Mouse (Mus musculus) splenic B cell, adult 2 months (primary cell): ENCODE measurements around the gene Cracr2b.
A peak's percentile ranks its signal among the peaks of the same experiment; 100 is the strongest.

Experiments
- DNase-seq: peaks from one replicate; pipeline ENCODE4 v3.0.0-alpha.2; 2011; ENCODE audit warnings: low read depth, low spot score
- H3K27me3 ChIP-seq: 2 replicates; pipeline ENCODE4 v1.6.1; 2012; ENCODE audit warnings: mild to moderate bottlenecking, low read length, moderate library complexity, mixed read lengths; ENCODE audit not compliant: control insufficient read depth, poor library complexity, insufficient read depth, severe bottlenecking
- H3K36me3 ChIP-seq: 2 replicates; pipeline ENCODE4 v1.6.1; 2012; ENCODE audit warnings: mild to moderate bottlenecking, low read length, moderate library complexity, mixed read lengths; ENCODE audit not compliant: control insufficient read depth, poor library complexity, insufficient read depth, severe bottlenecking

The Cracr2b gene

GRCm38 (mm10) chr7:141491151-141491550 is 30.3 kb downstream of the Cracr2b start:
- no peaks in the 10 kb centered on the region for H3K36me3 ChIP-seq
- no peaks in the 10 kb centered on the region for H3K27me3 ChIP-seq
- peak; percentile 36 for DNase-seq

- no peaks in the 10 kb centered on the region for H3K36me3 ChIP-seq
- no peak for DNase-seq
- no peaks in the 10 kb centered on the region for H3K27me3 ChIP-seq
Observed at GRCm38 (mm10) chr7:141492738-141493137, 31.8 kb downstream of the Cracr2b start.

GRCm38 (mm10) chr7:141493729-141494128 is 32.8 kb downstream of the Cracr2b start:
- H3K27me3 ChIP-seq, result no peaks in the 10 kb centered on the region

GRCm38 (mm10) chr7:141495379-141495778 is 34.5 kb downstream of the Cracr2b start:
- H3K36me3 ChIP-seq, result no peaks in the 10 kb centered on the region
- no peaks in the 10 kb centered on the region for H3K27me3 ChIP-seq
- DNase-seq, result no peak

More at GRCm38 (mm10) chr7:141493729-141494128, 32.8 kb downstream of the Cracr2b start:
- H3K36me3 ChIP-seq, result no peaks in the 10 kb centered on the region
- DNase-seq, result no peak

- DNase-seq, result no peak
- Histone ChIP-seq H3K36me3 (no peaks in the 10 kb centered on the region), H3K27me3 (no peaks in the 10 kb centered on the region)
Observed at GRCm38 (mm10) chr7:141495940-141496339, 35.0 kb downstream of the Cracr2b start.

- H3K27me3 ChIP-seq, result no peaks in the 10 kb centered on the region
- no peak for DNase-seq
- H3K36me3 ChIP-seq, result no peaks in the 10 kb centered on the region
Observed at GRCm38 (mm10) chr7:141497600-141497999, 36.7 kb downstream of the Cracr2b start.

GRCm38 (mm10) chr7:141501820-141502555 is 41.1 kb downstream of the Cracr2b start:
- DNase-seq, result no peak

GRCm38 (mm10) chr7:141502556-141502905 is 41.6 kb downstream of the Cracr2b start:
- no peaks in the 10 kb centered on the region for H3K36me3 ChIP-seq
- H3K27me3 ChIP-seq, result no peaks in the 10 kb centered on the region
- no peak for DNase-seq

More at GRCm38 (mm10) chr7:141501820-141502555, 41.1 kb downstream of the Cracr2b start:
- Histone ChIP-seq H3K27me3 (no peaks in the 10 kb centered on the region), H3K36me3 (no peaks in the 10 kb centered on the region)

- no peaks in the 10 kb centered on the region for H3K36me3 ChIP-seq
- DNase-seq, result no peak
- no peaks in the 10 kb centered on the region for H3K27me3 ChIP-seq
Observed at GRCm38 (mm10) chr7:141506278-141506677, 45.4 kb downstream of the Cracr2b start.

- Histone ChIP-seq H3K36me3 (no peaks in the 10 kb centered on the region), H3K27me3 (no peaks in the 10 kb centered on the region)
- DNase-seq, result no peak
Observed at GRCm38 (mm10) chr7:141508160-141508559, 47.3 kb downstream of the Cracr2b start.

- DNase-seq, result no peak
- Histone ChIP-seq H3K36me3 (no peaks in the 10 kb centered on the region), H3K27me3 (no peaks in the 10 kb centered on the region)
Observed at GRCm38 (mm10) chr7:141510196-141510595, 49.3 kb downstream of the Cracr2b start.

GRCm38 (mm10) chr7:141510681-141511191 is 49.8 kb downstream of the Cracr2b start:
- DNase-seq, result no peak
- no peaks in the 10 kb centered on the region for H3K36me3 ChIP-seq
- H3K27me3 ChIP-seq, result no peaks in the 10 kb centered on the region
